Mouse (Mus musculus) midbrain, embryonic 11.5 days (tissue): ENCODE data around the gene Bnc1. TPM values are rescaled to one million over a fixed set of nuclear protein-coding genes. Genes with fewer than 3 reads are reported as not detected.

ENCODE experiments used
- ATAC-seq: fragments of 200-750 bp; cut with Nextera tagmentation; 2 replicates; pipeline ENCODE4 v1.8.0; 2017; ENCODE audit warnings: moderate TSS enrichment, moderate library complexity; ENCODE audit not compliant: low FRiP score
- DNase-seq: peaks from one replicate; pipeline ENCODE4 v3.0.0; 2015; ENCODE audit warnings: low spot score; ENCODE audit errors: missing footprints
- H3K27ac ChIP-seq: fragments of 300-500 bp; sonication (generic); 2 replicates; pipeline ENCODE4 v1.5.1; 2014; ENCODE audit warnings: low read depth, low read length
- H3K27me3 ChIP-seq: fragments of 300-500 bp; sonication (generic); 2 replicates; pipeline ENCODE4 v1.6.1; 2014; ENCODE audit warnings: mild to moderate bottlenecking, low read length, moderate library complexity, mixed read lengths; ENCODE audit not compliant: control insufficient read depth, insufficient read depth
- H3K36me3 ChIP-seq: fragments of 300-500 bp; sonication (generic); 2 replicates; pipeline ENCODE4 v1.6.1; 2014; ENCODE audit warnings: mild to moderate bottlenecking, low read length, moderate library complexity, mixed read lengths; ENCODE audit not compliant: control insufficient read depth, insufficient read depth
- H3K4me1 ChIP-seq: fragments of 300-500 bp; sonication (generic); 2 replicates; pipeline ENCODE4 v1.6.1; 2014; ENCODE audit warnings: low read length; ENCODE audit not compliant: control insufficient read depth, insufficient read depth
- H3K4me2 ChIP-seq: fragments of 300-500 bp; sonication (generic); 2 replicates; pipeline ENCODE4 v1.6.1; 2014; ENCODE audit warnings: mild to moderate bottlenecking, moderate library complexity
- H3K4me3 ChIP-seq: fragments of 300-500 bp; sonication (generic); 2 replicates; pipeline ENCODE4 v1.5.1; 2014; ENCODE audit warnings: low read depth, low read length
- H3K9ac ChIP-seq: fragments of 300-500 bp; sonication (generic); 2 replicates; pipeline ENCODE4 v1.6.1; 2014; ENCODE audit warnings: low read length
- H3K9me3 ChIP-seq: fragments of 300-500 bp; sonication (generic); 2 replicates; pipeline ENCODE4 v1.6.1; 2016; ENCODE audit warnings: low read length; ENCODE audit not compliant: control insufficient read depth
- WGBS: fragments of 180-500 bp; shearing (Covaris S2); extraction: QIAGEN DNeasy Blood & Tissue Kit; methylation state at CpG from one replicate; pipeline ENCODE4 v1.1.7; 2014; 5-methylcytosine and 5-hydroxymethylcytosine counted together
- polyA plus RNA-seq: library from polyadenylated mRNA; unstranded; fragments of >200 nt; fragmentation: Nextera tagmentation; extraction: Ambion mirVana; gene quantifications from 2 replicates; pipeline ENCODE4 v1.2.1, GENCODE M21; 2014

The Bnc1 gene
- polyA plus RNA-seq, 1 experiment from 2014 or later, result 0.44 TPM

GRCm38 (mm10) chr7:81928998-81929397 is 63.1 kb downstream of the Bnc1 start:
- peaks cover 10% of the 10 kb centered on the region for H3K4me1 ChIP-seq
- H3K9ac ChIP-seq, result no peak overlapping the region
- no peak overlapping the region for H3K4me2 ChIP-seq
- no peaks in the 10 kb centered on the region for H3K9me3 ChIP-seq
- ATAC-seq (no peak), DNase-seq (no peak)
- no peaks in the 10 kb centered on the region for H3K36me3 ChIP-seq
- no peaks in the 10 kb centered on the region for H3K27me3 ChIP-seq
- H3K27ac ChIP-seq, result no peak overlapping the region
- 82% methylated on average over 7 of the region's 7 CpGs for WGBS
- no peak overlapping the region for H3K4me3 ChIP-seq

GRCm38 (mm10) chr7:81921379-81921952 is 70.6 kb downstream of the Bnc1 start:
- no peak overlapping the region for H3K9ac ChIP-seq

GRCm38 (mm10) chr7:81920314-81920713 is 71.8 kb downstream of the Bnc1 start:
- no peaks in the 10 kb centered on the region for H3K4me1 ChIP-seq
- H3K9me3 ChIP-seq, result no peaks in the 10 kb centered on the region
- no peaks in the 10 kb centered on the region for H3K27me3 ChIP-seq
- ATAC-seq, result no peak
- WGBS, result 82% methylated on average over 4 of the region's 4 CpGs
- no peak for DNase-seq
- no peak overlapping the region for H3K4me2 ChIP-seq
- no peaks in the 10 kb centered on the region for H3K36me3 ChIP-seq
- no peak overlapping the region for H3K4me3 ChIP-seq
- no peak overlapping the region for H3K27ac ChIP-seq
- no peak overlapping the region for H3K9ac ChIP-seq

More at GRCm38 (mm10) chr7:81921379-81921952, 70.6 kb downstream of the Bnc1 start:
- Histone ChIP-seq H3K27ac (no peak overlapping the region), H3K4me1 (no peaks in the 10 kb centered on the region), H3K9me3 (no peaks in the 10 kb centered on the region), H3K36me3 (no peaks in the 10 kb centered on the region), H3K27me3 (no peaks in the 10 kb centered on the region), H3K4me2 (no peak overlapping the region), H3K4me3 (no peak overlapping the region)
- 88% methylated on average over 1 of the region's 1 CpGs for WGBS
- ATAC-seq (no peak), DNase-seq (no peak)

GRCm38 (mm10) chr7:81918316-81918715 is 73.8 kb downstream of the Bnc1 start:
- no peak overlapping the region for H3K4me3 ChIP-seq
- H3K27me3 ChIP-seq, result no peaks in the 10 kb centered on the region
- DNase-seq (no peak), ATAC-seq (no peak)
- 81% methylated on average over 5 of the region's 5 CpGs for WGBS
- H3K36me3 ChIP-seq, result no peaks in the 10 kb centered on the region
- H3K4me1 ChIP-seq, result no peaks in the 10 kb centered on the region
- no peak overlapping the region for H3K27ac ChIP-seq
- no peak overlapping the region for H3K9ac ChIP-seq
- H3K4me2 ChIP-seq, result no peak overlapping the region
- no peaks in the 10 kb centered on the region for H3K9me3 ChIP-seq

Other genes starting within 250 kb of the Bnc1 start
- 147 and 160 TPM in 2 replicates for gene Ramac, start 229.4 kb downstream of the Bnc1 start, polyA plus RNA-seq
- 46.3 and 51.2 TPM in 2 replicates for gene 3110040N11Rik, start 202.8 kb downstream of the Bnc1 start, polyA plus RNA-seq
- 102 and 106 TPM in 2 replicates for gene Btbd1, start 162.9 kb downstream of the Bnc1 start, polyA plus RNA-seq
- gene Gm10160, start 136.5 kb downstream of the Bnc1 start, polyA plus RNA-seq, result not detected in 2 replicates
- 13.1 and 13.4 TPM in 2 replicates for gene Tm6sf1, start 133.3 kb downstream of the Bnc1 start, polyA plus RNA-seq
- gene Hdgfl3, start 57.8 kb downstream of the Bnc1 start, polyA plus RNA-seq, result 40.2 and 42.0 TPM in 2 replicates
- gene Sh3gl3, start 181.5 kb upstream of the Bnc1 start, polyA plus RNA-seq, result 15.8 and 16.4 TPM in 2 replicates